Mouse (Mus musculus) cortical plate, adult 2 months (tissue): ENCODE measurements around the gene Zfpl1. TPM values are rescaled to one million over a fixed set of nuclear protein-coding genes. Genes with fewer than 3 reads are reported as not detected.

ENCODE experiments used
- H3K27ac ChIP-seq: fragments of 200-500 bp; 2 replicates; pipeline ENCODE4 v1.5.1; 2012; ENCODE audit warnings: low read length, control low read depth, inconsistent platforms; ENCODE audit not compliant: insufficient read depth
- H3K4me1 ChIP-seq: fragments of 200-500 bp; 2 replicates; pipeline ENCODE4 v1.6.1; 2011; ENCODE audit warnings: low read length; ENCODE audit not compliant: control insufficient read depth, insufficient read depth
- H3K4me3 ChIP-seq: fragments of 200-500 bp; 2 replicates; pipeline ENCODE4 v1.5.1; 2011; ENCODE audit warnings: mild to moderate bottlenecking, low read length, control low read depth; ENCODE audit not compliant: insufficient read depth
- CTCF ChIP-seq: fragments of 200-500 bp; IDR thresholded peaks from 2 replicates; pipeline ENCODE4 v1.5.1; 2011; ENCODE audit warnings: mild to moderate bottlenecking, control low read depth, low read length; ENCODE audit not compliant: insufficient read depth; ENCODE audit errors: extremely low read depth
- POLR2A ChIP-seq: fragments of 200-500 bp; IDR thresholded peaks from 2 replicates; pipeline ENCODE4 v1.6.1; 2011; ENCODE audit warnings: mild to moderate bottlenecking, low read length, control low read depth; ENCODE audit not compliant: insufficient read depth; ENCODE audit errors: extremely low read depth
- polyA plus RNA-seq: library from polyadenylated mRNA; depleted of rRNA; stranded (reverse); fragments of >200 nt; gene quantifications from 2 replicates; pipeline ENCODE4 v1.2.3, GENCODE M21; 2012

Zfpl1 gene
- polyA plus RNA-seq, 1 experiment, result 83.9 TPM

- TF ChIP-seq CTCF (no peak), POLR2A (no peak)
- H3K27ac ChIP-seq, result no peak overlapping the region
- peaks cover 2% of the 10 kb centered on the region for H3K4me1 ChIP-seq
- H3K4me3 ChIP-seq, result no peak overlapping the region
These were observed 13.5 kb downstream of the Zfpl1 start for GRCm38 (mm10) chr19:6071261-6071660.

- Histone ChIP-seq H3K4me3 (no peak overlapping the region), H3K4me1 (peaks cover 1% of the 10 kb centered on the region; the same call in 1 of the 2 replicates), H3K27ac (no peak overlapping the region)
- TF ChIP-seq POLR2A (no peak), CTCF (no peak)
These were observed 14.0 kb downstream of the Zfpl1 start for GRCm38 (mm10) chr19:6070571-6071250.

- Histone ChIP-seq H3K4me3 (no peak overlapping the region), H3K27ac (no peak overlapping the region), H3K4me1 (peaks cover 1% of the 10 kb centered on the region; the same call in 1 of the 2 replicates)
- no peak for TF ChIP-seq POLR2A
- no peak for TF ChIP-seq CTCF
These were observed 14.9 kb downstream of the Zfpl1 start for GRCm38 (mm10) chr19:6069851-6070250.

GRCm38 (mm10) chr19:6068951-6069350 is 15.8 kb downstream of the Zfpl1 start:
- Histone ChIP-seq H3K4me3 (no peak overlapping the region), H3K4me1 (peaks cover 1% of the 10 kb centered on the region; the same call in 1 of the 2 replicates), H3K27ac (no peak overlapping the region)
- TF ChIP-seq CTCF (no peak), POLR2A (no peak)

GRCm38 (mm10) chr19:6067724-6068415 is 16.9 kb downstream of the Zfpl1 start, which contains the start of gene Tm7sf2:
Gene Tm7sf2, minus strand, starts transcription at chr19:6068373.
- peak within 1 kb of the TSS; percentile 40 for H3K4me3 ChIP-seq
- no peak for TF ChIP-seq CTCF
- TF ChIP-seq POLR2A, result peak; percentile 50; the same call in 1 of the 2 replicates
- H3K4me1 ChIP-seq, result peaks cover 1% of the 10 kb centered on the region
- peak within 1 kb of the TSS; percentile 50; the same call in 1 of the 2 replicates for H3K27ac ChIP-seq

- peak overlapping the region; percentile 50; the same call in 1 of the 2 replicates for H3K27ac ChIP-seq
- peak overlapping the region; percentile 40 for H3K4me3 ChIP-seq
- peaks cover 6% of the 10 kb centered on the region for H3K4me1 ChIP-seq
- TF ChIP-seq POLR2A, result 0 out of 2 replicates have a peak, but pooled peaks have one; percentile 13
- peak; percentile 77 for TF ChIP-seq CTCF
These were observed 17.6 kb downstream of the Zfpl1 start for GRCm38 (mm10) chr19:6067011-6067723.

GRCm38 (mm10) chr19:6066571-6066970 is 18.2 kb downstream of the Zfpl1 start:
- Histone ChIP-seq H3K4me3 (peak overlapping the region; percentile 40), H3K27ac (0 out of 2 replicates have a peak overlapping the region, but pooled peaks have one; percentile 9), H3K4me1 (peaks cover 6% of the 10 kb centered on the region)
- TF ChIP-seq POLR2A (no peak), CTCF (no peak)

- no peak overlapping the region; the same call in 1 of the 2 replicates for H3K4me3 ChIP-seq
- H3K4me1 ChIP-seq, result peaks cover 7% of the 10 kb centered on the region
- TF ChIP-seq POLR2A (no peak), CTCF (no peak)
- H3K27ac ChIP-seq, result no peak overlapping the region
These were observed 21.7 kb downstream of the Zfpl1 start for GRCm38 (mm10) chr19:6063081-6063480.

GRCm38 (mm10) chr19:6062418-6062817 is 22.3 kb downstream of the Zfpl1 start:
- Histone ChIP-seq H3K4me1 (peaks cover 7% of the 10 kb centered on the region), H3K27ac (no peak overlapping the region), H3K4me3 (peak overlapping the region; percentile 67)
- TF ChIP-seq POLR2A (0 out of 2 replicates have a peak, but pooled peaks have one; percentile 3), CTCF (no peak)
